Mouse (Mus musculus) mouse embryonic stem cell (cell line): Measurements from ENCODE around the gene Fndc7.
"Not testable (repeated sequence)": the region's sequence is repeated elsewhere in the genome, so short reads cannot be mapped to it uniquely, and the experiment has no call there.

ENCODE experiments used
- in situ Hi-C, 2 experiments: fragments of 300-500 bp; cut with MboI; formaldehyde crosslinking; loops; 1 replicate in 1 of 2; 3 replicates in 1 of 2; pipeline ENCODE4 v1.14.3; 2019 to 2020; ENCODE audit warnings: low sequenced_read_pairs in 2 of 2, low pct_unique_long_range_greater_than_20kb in 1 of 2, mixed read lengths in 1 of 2; ENCODE audit not compliant: unreplicated experiment in 1 of 2

Gene Fndc7

GRCm38 (mm10) chr3:108898640-108899039 is 8.8 kb upstream of the Fndc7 start:
- in situ Hi-C loops = no loop called here

GRCm38 (mm10) chr3:108892914-108893313 is 3.1 kb upstream of the Fndc7 start:
- in situ Hi-C loops = no loop called here

GRCm38 (mm10) chr3:108892080-108892479 is 2.3 kb upstream of the Fndc7 start:
- in situ Hi-C loops = no loop called here

- in situ Hi-C loops = no loop called here
Measured at GRCm38 (mm10) chr3:108887618-108887975, 2.2 kb downstream of the Fndc7 start.

GRCm38 (mm10) chr3:108886934-108887617 is 2.7 kb downstream of the Fndc7 start:
- in situ Hi-C loops = no loop called here

DNA sequence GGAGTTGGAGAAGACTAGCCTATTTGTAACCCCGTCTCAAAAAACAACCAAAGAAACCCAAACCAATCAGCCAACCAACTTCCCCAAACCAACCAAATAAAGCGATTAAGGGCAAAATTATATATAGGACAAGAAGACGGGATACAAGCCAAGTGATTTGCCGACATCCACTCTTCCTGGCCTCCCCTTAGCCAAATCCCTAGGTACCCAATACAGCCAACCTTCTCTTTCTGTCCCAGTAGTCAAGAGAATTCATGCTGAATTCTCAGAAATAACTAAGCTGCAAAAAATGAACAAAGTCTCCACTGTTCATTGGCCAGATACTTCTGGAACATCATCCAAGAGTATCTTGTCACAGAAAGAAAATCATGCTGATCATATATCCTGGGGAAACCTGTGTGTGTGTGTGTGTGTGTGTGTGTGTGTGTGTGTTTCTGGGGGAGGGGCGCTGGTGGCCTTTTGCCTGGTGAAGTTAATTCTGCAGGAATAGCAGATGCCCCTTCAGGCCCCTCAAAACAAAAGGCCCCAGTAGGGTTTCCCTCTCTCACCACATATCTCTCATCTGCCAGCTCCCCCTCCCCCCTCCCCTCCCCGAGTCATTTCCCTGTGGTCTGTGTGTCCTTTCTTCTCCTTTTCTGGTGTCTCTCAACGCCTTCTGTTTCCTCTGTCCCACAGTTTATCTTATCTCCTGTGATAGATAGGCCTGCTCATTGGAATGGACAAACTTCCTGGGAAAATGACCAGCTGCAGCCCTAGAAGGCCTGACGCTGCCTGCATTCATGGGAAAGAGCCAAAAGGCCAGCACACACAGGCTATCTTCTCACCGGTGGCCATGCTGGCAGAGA is 3.9 kb downstream of the Fndc7 start:
- in situ Hi-C loops = no loop called here

DNA sequence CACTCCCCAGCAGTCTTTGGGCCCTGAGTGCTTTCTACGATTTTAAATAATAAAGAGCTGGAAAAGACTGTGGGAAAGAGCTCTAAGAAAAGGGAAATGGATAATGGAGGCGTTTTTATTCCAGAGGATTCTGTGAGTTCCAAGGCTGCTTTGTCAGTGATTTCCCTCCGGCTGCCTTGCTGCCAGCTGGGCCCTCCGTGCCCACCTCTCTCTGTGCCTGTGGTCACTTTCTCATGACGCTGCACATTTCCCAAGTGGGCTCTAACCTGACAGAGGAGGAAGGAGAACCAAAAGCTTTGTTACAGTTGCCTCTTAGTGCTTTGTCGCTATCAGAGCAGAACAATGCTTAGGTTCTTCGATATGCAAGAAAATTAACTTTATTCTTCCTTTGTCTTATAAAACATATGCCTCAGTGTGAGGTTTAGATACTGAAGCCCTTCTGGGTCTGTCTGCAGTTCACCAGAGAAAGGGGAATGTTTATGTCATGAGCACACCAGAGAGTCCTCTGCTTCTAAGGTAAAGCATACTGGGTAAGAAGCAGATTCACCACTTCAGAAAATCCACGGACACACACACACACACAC is 5.0 kb downstream of the Fndc7 start:
- in situ Hi-C loops = no loop called here

- in situ Hi-C loops = no loop called here
Measured at GRCm38 (mm10) chr3:108883067-108883466, 6.7 kb downstream of the Fndc7 start.

DNA sequence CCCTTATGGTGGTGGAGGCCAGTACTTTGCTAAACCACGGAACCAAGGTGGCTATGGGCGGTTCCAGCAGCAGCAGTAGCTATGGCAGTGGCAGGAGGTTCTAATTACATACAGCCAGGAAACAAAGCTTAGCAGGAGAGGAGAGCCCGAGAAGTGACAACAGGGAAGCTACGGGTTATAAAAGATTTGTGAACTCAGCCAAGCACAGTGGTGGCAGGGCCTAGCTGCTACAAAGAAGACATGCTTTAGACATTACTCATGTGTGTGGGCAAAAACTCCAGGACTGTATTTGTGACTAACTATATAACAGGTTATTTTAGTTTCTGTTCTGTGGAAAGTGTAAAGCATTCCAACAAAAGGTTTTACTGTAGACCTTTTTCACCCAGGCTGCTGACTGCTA is 7.9 kb downstream of the Fndc7 start:
- in situ Hi-C loops = not testable (repeated sequence)

DNA sequence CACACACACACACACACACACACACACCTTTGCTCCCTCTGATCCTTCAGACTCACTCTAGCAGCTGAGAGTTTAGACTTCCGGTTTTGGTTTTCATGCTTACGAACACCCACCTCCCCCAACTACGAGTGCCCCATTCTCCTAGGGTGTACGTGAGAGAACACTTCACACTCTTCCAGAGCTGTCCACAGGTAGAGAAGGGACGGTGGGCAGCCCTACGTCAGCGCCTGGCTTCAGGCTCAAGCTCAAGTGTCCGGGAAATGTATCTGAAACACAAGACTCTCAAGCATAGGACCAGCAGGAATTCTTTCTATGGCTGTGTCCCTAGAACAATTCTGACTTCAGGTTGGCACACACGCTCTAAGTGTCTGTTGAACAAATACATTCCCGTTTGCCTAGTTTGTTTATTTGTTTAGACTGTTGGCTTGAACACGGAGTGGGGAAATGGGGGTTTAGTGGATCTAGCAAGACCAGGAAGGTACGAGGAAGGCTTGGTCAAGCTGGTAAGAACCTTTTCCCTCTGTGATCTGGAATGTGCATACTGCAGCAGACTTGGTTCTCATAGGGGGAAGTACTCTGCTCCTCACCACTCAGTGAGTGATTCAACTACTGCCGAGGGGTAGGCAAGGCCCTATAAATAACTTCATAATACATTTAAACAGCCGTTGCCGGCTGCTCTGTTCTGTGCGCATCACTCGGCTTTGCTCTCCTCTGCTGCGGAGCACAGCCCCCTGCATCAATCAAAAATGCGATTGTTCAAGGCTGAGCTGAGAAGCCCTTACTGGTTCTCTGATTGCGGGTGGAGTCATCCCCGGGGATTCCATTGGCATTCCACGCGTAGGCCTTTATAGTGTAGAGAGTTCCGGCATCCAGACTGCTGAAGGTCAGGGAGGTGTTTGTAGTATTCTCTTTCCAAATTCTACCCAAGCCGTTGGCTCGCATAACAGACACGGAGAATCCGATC is 9.0 kb downstream of the Fndc7 start:
- in situ Hi-C loops = no loop called here

GRCm38 (mm10) chr3:108879836-108880435 is 9.9 kb downstream of the Fndc7 start:
- in situ Hi-C loops = no loop called here

DNA sequence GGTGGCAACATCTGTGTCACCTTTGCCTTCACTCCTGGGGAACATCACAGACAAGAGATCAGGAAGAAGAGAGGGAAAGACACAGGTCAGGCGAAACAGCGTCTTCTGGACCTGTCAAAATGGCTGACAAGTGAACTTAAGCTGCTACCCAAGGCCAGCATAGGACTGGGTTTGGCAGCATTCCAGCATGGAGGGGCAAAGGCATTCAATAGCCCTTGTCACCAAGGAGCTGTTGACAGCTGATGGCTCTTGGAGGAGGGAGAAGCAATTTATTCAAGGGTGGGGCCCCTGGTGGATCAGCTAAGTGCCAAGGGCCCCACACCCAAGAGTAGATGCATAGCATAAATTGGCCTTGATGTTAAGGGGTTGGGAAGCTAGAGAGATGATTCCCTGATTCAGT is 10.7 kb downstream of the Fndc7 start:
- in situ Hi-C loops = no loop called here

GRCm38 (mm10) chr3:108870631-108871030 is 19.2 kb downstream of the Fndc7 start:
- in situ Hi-C loops = no loop called here

- in situ Hi-C loops = no loop called here
Measured at GRCm38 (mm10) chr3:108867449-108867848, 22.4 kb downstream of the Fndc7 start.

DNA sequence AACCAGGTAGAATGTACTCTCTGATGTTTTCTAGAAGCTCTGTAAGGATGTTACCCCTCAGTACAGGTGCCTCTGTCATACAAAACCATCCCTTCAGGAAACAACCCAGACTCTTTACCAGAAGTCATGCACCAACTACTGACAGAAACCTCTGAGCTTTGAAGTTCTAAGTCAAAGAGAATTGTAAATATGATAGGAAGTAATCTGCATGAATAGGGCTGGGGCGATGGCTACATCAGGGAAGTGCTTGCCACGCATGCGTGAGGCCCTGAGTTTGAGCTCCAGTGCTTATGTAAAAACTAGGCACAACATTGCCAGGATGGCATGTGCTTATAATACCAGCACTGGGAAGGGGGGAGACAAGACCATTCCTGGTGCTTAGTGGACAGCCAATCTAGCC is 24.1 kb downstream of the Fndc7 start:
- in situ Hi-C loops = no loop called here

DNA sequence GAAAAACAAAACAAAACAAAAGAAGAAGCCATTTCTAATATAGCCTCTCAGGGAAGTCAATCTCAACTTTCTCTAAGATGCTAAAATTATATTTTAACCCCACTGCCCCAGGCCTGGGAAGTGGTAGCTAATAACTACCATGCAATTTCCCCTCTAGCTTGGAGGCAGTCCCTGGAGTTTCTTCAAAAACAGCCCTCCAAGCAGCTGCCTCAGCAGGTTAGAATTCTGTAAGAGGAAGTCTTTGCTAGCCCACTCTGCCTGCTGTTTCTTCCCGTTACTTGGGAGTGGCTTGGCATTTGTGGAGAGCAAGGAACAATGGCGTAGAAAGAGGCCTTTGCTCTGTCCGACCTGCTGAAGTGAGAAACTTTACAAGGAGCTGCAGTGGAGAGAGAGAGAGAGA is 24.7 kb downstream of the Fndc7 start:
- in situ Hi-C loops = no loop called here

GRCm38 (mm10) chr3:108863091-108863490 is 26.7 kb downstream of the Fndc7 start:
- in situ Hi-C loops = no loop called here

GRCm38 (mm10) chr3:108862282-108862681 is 27.5 kb downstream of the Fndc7 start:
- in situ Hi-C loops = not testable (repeated sequence)
